ENCODE assay signal across 24 mouse cellular contexts in the genomic region with DNA sequence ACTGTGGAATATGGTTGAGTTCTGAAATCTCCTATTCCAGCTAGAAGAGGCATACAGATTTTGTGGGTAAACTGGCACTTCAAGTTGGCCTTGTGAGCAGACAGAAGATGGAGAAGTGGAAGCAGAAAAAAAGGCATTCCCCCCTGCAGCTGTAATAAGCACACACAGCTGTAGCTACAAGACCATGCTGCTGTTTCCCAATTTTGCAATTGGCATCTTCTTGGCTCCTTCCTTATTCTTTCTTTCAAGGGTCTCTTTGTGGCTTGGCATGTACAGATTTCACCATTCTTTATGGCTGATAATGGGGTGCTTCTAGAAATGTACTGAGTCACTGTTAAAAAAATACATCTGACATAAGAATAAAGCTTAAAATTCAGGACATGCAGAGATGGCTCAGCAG. TPM values are rescaled to one million over a fixed set of nuclear protein-coding genes. Genes with fewer than 3 reads are reported as not detected.
A peak's percentile ranks its signal among the peaks of the same experiment; 100 is the strongest.
DNase-seq lines count a peak whose midpoint lies in the region; ATAC-seq and TF ChIP-seq lines count a peak whose summit lies in the region.
"Had no signal": no experiment of that assay in that cellular context is flagged by ENCODE, and none has a peak within 500 bp of the region (broad histone marks: within the 10 kb centered on the region; RNA-seq: fewer than 3 reads in every experiment).

No protein-coding gene starts in this region.

- H3K9ac ChIP-seq in lung, postnatal 0 days (replicated peaks; ENCODE audit: low read depth), result no peak overlapping the region
- no peak overlapping the region for H3K9ac ChIP-seq in forebrain, embryonic 14.5 days (ENCODE audit: low read length)
- H3K9ac ChIP-seq: forebrain, embryonic 15.5 days; heart, embryonic 12.5 days; hindbrain, embryonic 15.5 days had no signal

- TF ChIP-seq POLR2A in lung, adult 2 months (IDR thresholded peaks at IDR 0.05; ENCODE audit: borderline replicate concordance, extremely low read depth, low read depth, low read length), result no peak

- no peak for TF ChIP-seq CTCF in lung, postnatal 0 days (IDR thresholded peaks at IDR 0.05)
- TF ChIP-seq CTCF in lung, adult 2 months (IDR thresholded peaks at IDR 0.05; ENCODE audit: insufficient read depth, low read length), result no peak

- H3K4me1 ChIP-seq in lung, postnatal 0 days (ENCODE audit: insufficient read depth, low read depth, low read length), result no peaks in the 10 kb centered on the region
- no peaks in the 10 kb centered on the region for H3K4me1 ChIP-seq in lung, adult 2 months (ENCODE audit: control insufficient read depth, insufficient read depth, low read length)
- no peaks in the 10 kb centered on the region for H3K4me1 ChIP-seq in forebrain, embryonic 14.5 days (ENCODE audit: control insufficient read depth, insufficient read depth, low read length)
- H3K4me1 ChIP-seq: embryonic facial prominence, embryonic 10.5 days; forebrain, embryonic 10.5 days; forebrain, embryonic 15.5 days; heart, embryonic 12.5 days; hindbrain, embryonic 15.5 days had no signal

- H3K27ac ChIP-seq in lung, postnatal 0 days (ENCODE audit: low read length), result no peak overlapping the region
- H3K27ac ChIP-seq in forebrain, embryonic 14.5 days (ENCODE audit: low read depth, low read length), result no peak overlapping the region
- H3K27ac ChIP-seq: embryonic facial prominence, embryonic 10.5 days; forebrain, embryonic 10.5 days; forebrain, embryonic 15.5 days; hindbrain, embryonic 15.5 days had no signal

- no peaks in the 10 kb centered on the region for H3K9me3 ChIP-seq in lung, postnatal 0 days (ENCODE audit: low read length)
- no peaks in the 10 kb centered on the region for H3K9me3 ChIP-seq in forebrain, embryonic 14.5 days (replicated peaks; ENCODE audit: control insufficient read depth, low read length)
- H3K9me3 ChIP-seq: embryonic facial prominence, embryonic 10.5 days; forebrain, embryonic 10.5 days; forebrain, embryonic 15.5 days; heart, embryonic 12.5 days; hindbrain, embryonic 15.5 days had no signal

- H3K36me3 ChIP-seq in lung, postnatal 0 days (ENCODE audit: insufficient read depth, low read length), result no peaks in the 10 kb centered on the region
- no peaks in the 10 kb centered on the region for H3K36me3 ChIP-seq in forebrain, embryonic 14.5 days (ENCODE audit: control insufficient read depth, insufficient read depth, low read length)
- H3K36me3 ChIP-seq: embryonic facial prominence, embryonic 10.5 days; forebrain, embryonic 10.5 days; forebrain, embryonic 15.5 days; heart, embryonic 12.5 days; hindbrain, embryonic 15.5 days had no signal

- 0 out of 2 replicates have a peak, but pooled peaks have one; percentile 16 for TF ChIP-seq EP300 in lung, postnatal 0 days (IDR thresholded peaks at IDR 0.05)

- H3K4me2 ChIP-seq in lung, postnatal 0 days (replicated peaks; ENCODE audit: low read depth, low read length), result no peak overlapping the region
- no peak overlapping the region for H3K4me2 ChIP-seq in forebrain, embryonic 14.5 days (ENCODE audit: low read length)
- H3K4me2 ChIP-seq: forebrain, embryonic 15.5 days; heart, embryonic 12.5 days; hindbrain, embryonic 15.5 days had no signal

- H3K4me3 ChIP-seq in lung, postnatal 0 days (ENCODE audit: low read depth, low read length), result no peak overlapping the region
- no peak overlapping the region for H3K4me3 ChIP-seq in lung, adult 2 months (replicated peaks; ENCODE audit: extremely low read depth, low read depth, low read length)
- no peak overlapping the region for H3K4me3 ChIP-seq in forebrain, embryonic 14.5 days (ENCODE audit: low read depth, low read length)
- H3K4me3 ChIP-seq: embryonic facial prominence, embryonic 10.5 days; forebrain, embryonic 10.5 days; forebrain, embryonic 15.5 days; heart, embryonic 12.5 days; hindbrain, embryonic 15.5 days had no signal

- H3K27me3 ChIP-seq in lung, postnatal 0 days (replicated peaks; ENCODE audit: insufficient read depth, low read length), result no peaks in the 10 kb centered on the region
- H3K27me3 ChIP-seq in forebrain, embryonic 14.5 days (replicated peaks; ENCODE audit: control insufficient read depth, insufficient read depth, low read length), result no peaks in the 10 kb centered on the region
- H3K27me3 ChIP-seq: forebrain, embryonic 15.5 days; heart, embryonic 12.5 days; hindbrain, embryonic 15.5 days had no signal

- DNase-seq in lung, postnatal 0 days (ENCODE audit: low spot score), result peak; percentile 53
- no peak for DNase-seq in lung, adult 2 months
- DNase-seq in NIH3T3 (ENCODE audit: low read depth), result peak; percentile 10
- DNase-seq in right cerebral cortex, adult 2 months (ENCODE audit: low spot score in 2 of 2), result no peak
- no peak for DNase-seq in forebrain, embryonic 14.5 days (ENCODE audit: low spot score)
- DNase-seq: adrenal gland, postnatal 10 days; cerebellum, adult 18-20 months; cerebellum, adult 9-11 months; cerebellum, postnatal 36 days; gastrocnemius, postnatal 10 days; heart, postnatal 36 days had no signal

- peak; percentile 71 for ATAC-seq in lung, postnatal 0 days
- ATAC-seq in megakaryocyte, adult 5-6 weeks (ENCODE audit: poor library complexity, severe bottlenecking), result peak; percentile 58
- ATAC-seq in forebrain, embryonic 14.5 days, result no peak
- ATAC-seq: forebrain, embryonic 15.5 days had no signal

RNA-seq across cellular contexts. Expression of gene Gm813, which starts 0.6 kb away (rescaled TPM):
- polyA plus RNA-seq in lung, postnatal 0 days (2015; fragmentation: Nextera tagmentation; extraction: Ambion mirVana), result not detected in 2 replicates
- polyA plus RNA-seq in lung, adult 2 months (2012; rRNA removed), result not detected in 2 replicates
- total RNA-seq in megakaryocyte, adult 5-6 weeks (2015), result not detected in 2 replicates
- not detected in 2 replicates for total RNA-seq in megakaryocyte, adult 5-6 weeks (2017)
- not detected in 2 replicates for polyA plus RNA-seq in forebrain, embryonic 14.5 days (2014; fragmentation: Nextera tagmentation; extraction: Ambion mirVana)
- total RNA-seq: adrenal gland, postnatal 10 days; adrenal gland, postnatal 4 days; ES-E14; gastrocnemius, postnatal 10 days; gastrocnemius, postnatal 4 days; heart, adult 8-10 months; heart, postnatal 36 days had no signal
- polyA plus RNA-seq: embryonic facial prominence, embryonic 10.5 days; embryonic facial prominence, embryonic 14.5 days; forebrain, embryonic 10.5 days; forebrain, embryonic 15.5 days; heart, embryonic 12.5 days; heart, embryonic 16.5 days; hindbrain, embryonic 11.5 days; hindbrain, embryonic 15.5 days had no signal

RNA-seq across cellular contexts. Expression of gene E330017A01Rik, which starts 21.2 kb away (rescaled TPM):
- polyA plus RNA-seq in lung, postnatal 0 days (2015; fragmentation: Nextera tagmentation; extraction: Ambion mirVana), result not detected in 2 replicates
- not detected in 2 replicates for polyA plus RNA-seq in lung, adult 2 months (2012; rRNA removed)
- total RNA-seq in megakaryocyte, adult 5-6 weeks (2015), result not detected in 2 replicates
- not detected in 2 replicates for total RNA-seq in megakaryocyte, adult 5-6 weeks (2017)
- not detected in 2 replicates for polyA plus RNA-seq in forebrain, embryonic 14.5 days (2014; fragmentation: Nextera tagmentation; extraction: Ambion mirVana)
- total RNA-seq: adrenal gland, postnatal 10 days; adrenal gland, postnatal 4 days; ES-E14; gastrocnemius, postnatal 10 days; gastrocnemius, postnatal 4 days; heart, adult 8-10 months; heart, postnatal 36 days had no signal
- polyA plus RNA-seq: embryonic facial prominence, embryonic 10.5 days; embryonic facial prominence, embryonic 14.5 days; forebrain, embryonic 10.5 days; forebrain, embryonic 15.5 days; heart, embryonic 12.5 days; heart, embryonic 16.5 days; hindbrain, embryonic 11.5 days had no signal

RNA-seq across cellular contexts. Expression of gene Cpox, which starts 52.7 kb away (rescaled TPM):
- polyA plus RNA-seq in lung, postnatal 0 days (2015; fragmentation: Nextera tagmentation; extraction: Ambion mirVana), result 13.4 and 14.2 TPM in 2 replicates
- 11.5 and 12.3 TPM in 2 replicates for polyA plus RNA-seq in lung, adult 2 months (2012; rRNA removed)
- total RNA-seq in megakaryocyte, adult 5-6 weeks (2015), result 36.6 and 50.8 TPM in 2 replicates
- 17.7 and 25.5 TPM in 2 replicates for total RNA-seq in megakaryocyte, adult 5-6 weeks (2017)
- polyA plus RNA-seq in forebrain, embryonic 14.5 days (2014; fragmentation: Nextera tagmentation; extraction: Ambion mirVana), result 8.9 and 9.1 TPM in 2 replicates

Comparison
In these comparisons a context has a peak if more than half of its experiments do, and no peak if none do; other contexts are left out.
1. DNase-seq: peak in lung, postnatal 0 days (single experiment) and NIH3T3 (single experiment); none in lung, adult 2 months (single experiment), right cerebral cortex, adult 2 months (0 of 2) and forebrain, embryonic 14.5 days (single experiment).